Mouse (Mus musculus) hindbrain, embryonic 13.5 days (tissue): ENCODE measurements around the gene Olfr178. TPM values are rescaled to one million over a fixed set of nuclear protein-coding genes. Genes with fewer than 3 reads are reported as not detected.

ENCODE experiments used
- ATAC-seq: fragments of 200-750 bp; cut with Nextera tagmentation; 2 replicates; pipeline ENCODE4 v1.8.0; 2017; ENCODE audit warnings: moderate TSS enrichment; ENCODE audit not compliant: low FRiP score
- H3K27ac ChIP-seq: fragments of 300-500 bp; sonication (generic); 2 replicates; pipeline ENCODE4 v1.5.1; 2015; ENCODE audit warnings: inconsistent platforms, mild to moderate bottlenecking, moderate library complexity
- H3K27me3 ChIP-seq: fragments of 300-500 bp; sonication (generic); 2 replicates; pipeline ENCODE4 v1.6.1; 2015; ENCODE audit warnings: mild to moderate bottlenecking, inconsistent platforms
- H3K36me3 ChIP-seq: fragments of 300-500 bp; sonication (generic); 2 replicates; pipeline ENCODE4 v1.6.1; 2015; ENCODE audit warnings: mild to moderate bottlenecking, inconsistent platforms
- H3K4me1 ChIP-seq: fragments of 300-500 bp; sonication (generic); replicated peaks from 2 replicates; pipeline ENCODE4 v1.6.1; 2015; ENCODE audit warnings: inconsistent platforms
- H3K4me2 ChIP-seq: fragments of 300-500 bp; sonication (generic); 2 replicates; pipeline ENCODE4 v1.6.1; 2015; ENCODE audit warnings: inconsistent platforms, mild to moderate bottlenecking, moderate library complexity
- H3K4me3 ChIP-seq: fragments of 300-500 bp; sonication (generic); 2 replicates; pipeline ENCODE4 v1.5.1; 2015; ENCODE audit warnings: mild to moderate bottlenecking, inconsistent platforms
- H3K9ac ChIP-seq: fragments of 300-500 bp; sonication (generic); 2 replicates; pipeline ENCODE4 v1.6.1; 2015; ENCODE audit warnings: mild to moderate bottlenecking, inconsistent platforms
- H3K9me3 ChIP-seq: fragments of 300-500 bp; sonication (generic); 2 replicates; pipeline ENCODE4 v1.6.1; 2016; ENCODE audit warnings: inconsistent platforms
- whole genome bisulfite sequencing: fragments of 180-500 bp; shearing (Covaris S2); methylation state at CpG from one replicate; pipeline ENCODE4 v1.1.7; 2015; 5-methylcytosine and 5-hydroxymethylcytosine counted together
- polyA plus RNA-seq: library from polyadenylated mRNA; unstranded; fragments of >200 nt; fragmentation: Nextera tagmentation; extraction: Ambion mirVana; gene quantifications from 2 replicates; pipeline ENCODE4 v1.2.1, GENCODE M21; 2015

Gene Olfr178
- polyA plus RNA-seq, result not detected in 2 replicates

DNA sequence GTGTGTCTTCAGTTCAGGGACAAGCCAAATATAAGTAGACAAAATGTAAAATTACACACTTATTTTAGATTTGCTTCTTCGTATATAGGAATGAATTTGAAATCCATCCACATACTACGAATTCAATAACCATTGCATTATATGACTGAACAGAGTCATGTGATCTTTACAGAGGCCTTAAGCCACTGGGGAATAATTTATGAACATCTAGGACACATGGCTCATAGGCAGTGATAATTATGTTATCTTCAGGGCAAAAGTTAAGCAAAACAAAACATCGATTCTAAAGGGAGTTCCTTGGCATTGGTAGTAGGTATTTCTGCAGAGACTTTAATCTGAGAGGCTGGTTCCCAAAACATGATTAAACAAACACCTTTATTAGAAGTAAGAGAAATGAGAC is at the start of gene Olfr178:
TSS of gene Olfr178 (minus strand) at position 101 of the 400 bp plus-strand sequence.
- Histone ChIP-seq H3K4me1 (no peaks in the 10 kb centered on the region), H3K36me3 (no peaks in the 10 kb centered on the region), H3K4me3 (no peak within 1 kb of the TSS), H3K9me3 (no peaks in the 10 kb centered on the region), H3K27ac (no peak within 1 kb of the TSS), H3K4me2 (no peak within 1 kb of the TSS), H3K9ac (no peak within 1 kb of the TSS), H3K27me3 (no peaks in the 10 kb centered on the region)
- 93% methylated on average over 3 of the region's 3 CpGs for WGBS
- no peak for ATAC-seq

GRCm38 (mm10) chr16:58929292-58929691 is 37.4 kb upstream of the Olfr178 start, which contains the start of gene Olfr180:
TSS of gene Olfr180 (minus strand) at chr16:58929392.
- no peak within 1 kb of the TSS for H3K27ac ChIP-seq
- no peak within 1 kb of the TSS for H3K4me2 ChIP-seq
- WGBS, result 90% methylated on average over 4 of the region's 4 CpGs
- H3K9ac ChIP-seq, result no peak within 1 kb of the TSS
- no peaks in the 10 kb centered on the region for H3K4me1 ChIP-seq
- no peak within 1 kb of the TSS for H3K4me3 ChIP-seq
- H3K36me3 ChIP-seq, result no peaks in the 10 kb centered on the region
- no peak for ATAC-seq
- H3K9me3 ChIP-seq, result no peaks in the 10 kb centered on the region
- H3K27me3 ChIP-seq, result no peaks in the 10 kb centered on the region

DNA sequence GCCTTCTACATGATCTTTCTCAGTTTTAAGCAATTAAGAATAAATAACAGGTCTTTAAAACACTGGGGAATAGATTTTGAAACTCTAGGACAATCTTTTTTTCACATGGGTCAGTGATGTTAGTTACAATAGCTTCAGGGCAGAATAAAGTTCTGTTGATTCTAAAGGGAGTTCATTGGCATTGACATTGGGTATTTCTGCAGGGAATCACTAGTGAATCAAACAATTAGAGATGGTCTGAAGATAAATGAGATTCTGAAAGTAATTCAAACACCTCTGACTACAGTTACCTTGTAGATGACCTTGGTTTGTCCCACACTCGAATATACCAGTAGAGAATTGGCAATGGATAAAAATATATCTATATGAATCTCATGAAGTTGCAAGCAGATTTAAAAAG is 36.8 kb upstream of the Olfr178 start, which contains the start of gene Olfr181:
TSS of gene Olfr181 (minus strand) at position 101 of the 400 bp plus-strand sequence.
- Histone ChIP-seq H3K9ac (no peak within 1 kb of the TSS), H3K36me3 (no peaks in the 10 kb centered on the region), H3K27ac (no peak within 1 kb of the TSS), H3K9me3 (no peaks in the 10 kb centered on the region), H3K27me3 (no peaks in the 10 kb centered on the region), H3K4me3 (no peak within 1 kb of the TSS), H3K4me1 (no peaks in the 10 kb centered on the region), H3K4me2 (no peak within 1 kb of the TSS)
- WGBS, result 58% methylated on average over 1 of the region's 1 CpGs
- ATAC-seq, result no peak

DNA sequence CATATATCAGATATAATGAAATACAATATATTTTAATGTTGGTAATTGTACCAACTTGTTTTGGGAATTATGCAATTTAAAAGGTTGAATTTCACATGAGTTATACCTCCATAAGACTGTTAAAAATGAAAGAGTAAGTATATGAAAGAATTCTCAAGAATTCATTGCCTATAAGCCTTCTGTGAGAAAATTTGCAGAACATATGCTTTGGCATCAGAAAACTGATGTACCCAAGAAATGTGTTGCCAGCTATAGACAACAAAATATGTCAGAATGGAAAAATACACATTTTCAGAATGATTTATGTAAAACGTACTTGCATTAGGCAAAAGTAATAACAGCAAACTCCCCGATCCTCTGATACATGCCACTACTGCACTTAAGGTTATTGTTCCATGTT is 7.4 kb downstream of the Olfr178 start:
- H3K9me3 ChIP-seq, result no peaks in the 10 kb centered on the region
- no peaks in the 10 kb centered on the region for H3K4me1 ChIP-seq
- ATAC-seq, result no peak
- H3K27me3 ChIP-seq, result no peaks in the 10 kb centered on the region
- 97% methylated on average over 2 of the region's 2 CpGs for WGBS
- H3K4me3 ChIP-seq, result no peak overlapping the region
- no peak overlapping the region for H3K4me2 ChIP-seq
- H3K36me3 ChIP-seq, result no peaks in the 10 kb centered on the region
- no peak overlapping the region for H3K9ac ChIP-seq
- no peak overlapping the region for H3K27ac ChIP-seq

DNA sequence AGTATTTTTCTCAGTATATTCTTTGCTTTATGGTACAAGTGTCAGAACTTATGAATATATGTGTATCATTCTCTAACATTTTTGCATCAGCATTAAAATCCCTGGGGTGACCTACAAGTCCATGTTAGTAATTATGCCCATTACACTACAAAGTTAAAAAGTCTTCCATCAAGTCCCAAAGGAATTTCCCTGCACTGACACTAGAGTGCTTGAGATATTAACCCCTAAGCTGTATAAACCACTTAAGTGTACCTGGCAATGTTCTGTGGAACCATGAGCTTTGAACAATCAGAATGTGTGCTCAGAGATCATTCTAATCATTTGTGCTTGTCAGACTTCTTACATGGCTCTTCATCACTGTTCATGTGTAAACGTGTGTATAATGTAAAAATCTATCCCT is 17.2 kb downstream of the Olfr178 start, which contains the start of gene Olfr177:
TSS of gene Olfr177 (minus strand) at position 101 of the 400 bp plus-strand sequence.
- Histone ChIP-seq H3K36me3 (no peaks in the 10 kb centered on the region), H3K4me1 (no peaks in the 10 kb centered on the region), H3K9ac (no peak within 1 kb of the TSS), H3K4me3 (no peak within 1 kb of the TSS), H3K27ac (no peak within 1 kb of the TSS), H3K4me2 (no peak within 1 kb of the TSS), H3K9me3 (no peaks in the 10 kb centered on the region), H3K27me3 (no peaks in the 10 kb centered on the region)
- 62% methylated on average over 1 of the region's 1 CpGs for WGBS
- ATAC-seq, result no peak

DNA sequence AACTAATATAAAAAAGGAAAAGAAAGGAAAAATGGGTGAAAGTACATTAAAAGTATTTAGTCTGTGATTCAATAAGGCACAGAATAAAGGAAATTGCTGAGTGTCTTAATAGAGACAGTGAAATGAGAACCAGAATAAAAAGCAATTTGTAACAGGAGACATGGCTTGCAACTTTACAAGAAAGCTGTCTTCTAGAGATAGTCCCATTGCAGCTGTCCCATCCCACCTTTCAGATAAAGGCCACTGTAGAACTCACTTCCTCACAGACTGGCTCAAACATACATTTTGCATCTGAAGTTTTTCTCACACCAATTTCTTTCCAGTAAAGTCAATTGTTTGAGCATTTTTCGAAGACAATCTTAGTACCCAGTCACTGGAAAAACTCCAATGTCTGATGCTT is 30.4 kb downstream of the Olfr178 start:
- Histone ChIP-seq H3K9me3 (no peaks in the 10 kb centered on the region), H3K4me3 (no peak overlapping the region), H3K4me2 (no peak overlapping the region), H3K27ac (no peak overlapping the region), H3K27me3 (no peaks in the 10 kb centered on the region), H3K36me3 (no peaks in the 10 kb centered on the region), H3K9ac (no peak overlapping the region), H3K4me1 (no peaks in the 10 kb centered on the region)
- ATAC-seq, result no peak
- WGBS, result 83% methylated on average over 1 of the region's 1 CpGs

- ATAC-seq, result no peak
- Histone ChIP-seq H3K4me3 (no peak overlapping the region), H3K4me2 (no peak overlapping the region), H3K9ac (no peak overlapping the region), H3K36me3 (no peaks in the 10 kb centered on the region), H3K27ac (no peak overlapping the region), H3K9me3 (no peaks in the 10 kb centered on the region), H3K4me1 (no peaks in the 10 kb centered on the region), H3K27me3 (no peaks in the 10 kb centered on the region)
- WGBS, result 86% methylated on average over 2 of the region's 2 CpGs
Observed at GRCm38 (mm10) chr16:58860032-58860737, 31.7 kb downstream of the Olfr178 start.

Other genes with a start within 250 kb of the Olfr178 start
- 10.6 and 10.8 TPM in 2 replicates for gene Cpox, start 221.8 kb downstream of the Olfr178 start, polyA plus RNA-seq
- not detected in 2 replicates for gene Gpr15, start 173.0 kb downstream of the Olfr178 start, polyA plus RNA-seq
- gene Cldnd1, start 164.2 kb downstream of the Olfr178 start, polyA plus RNA-seq, result 123 and 126 TPM in 2 replicates
- gene Olfr172, start 128.9 kb downstream of the Olfr178 start, polyA plus RNA-seq, result not detected in 2 replicates
- not detected in 2 replicates for gene Olfr173, start 91.8 kb downstream of the Olfr178 start, polyA plus RNA-seq
- gene Olfr175-ps1, start 65.3 kb downstream of the Olfr178 start, polyA plus RNA-seq, result not detected in 2 replicates
- not detected in 2 replicates for gene Olfr177, start 17.3 kb downstream of the Olfr178 start, polyA plus RNA-seq
- gene Olfr181, start 36.7 kb upstream of the Olfr178 start, polyA plus RNA-seq, result not detected in 2 replicates
- not detected in 2 replicates for gene Olfr180, start 37.3 kb upstream of the Olfr178 start, polyA plus RNA-seq
- not detected in 2 replicates for gene Olfr183, start 103.3 kb upstream of the Olfr178 start, polyA plus RNA-seq
- gene Olfr186, start 138.2 kb upstream of the Olfr178 start, polyA plus RNA-seq, result not detected in 2 replicates
- gene Olfr187, start 147.7 kb upstream of the Olfr178 start, polyA plus RNA-seq, result not detected in 2 replicates
- not detected in 2 replicates for gene Olfr190, start 185.9 kb upstream of the Olfr178 start, polyA plus RNA-seq
- not detected in 2 replicates for gene Olfr191, start 197.8 kb upstream of the Olfr178 start, polyA plus RNA-seq
- gene Olfr193, start 219.8 kb upstream of the Olfr178 start, polyA plus RNA-seq, result not detected in 2 replicates
- gene Olfr194, start 229.0 kb upstream of the Olfr178 start, polyA plus RNA-seq, result not detected in 2 replicates